Mouse (Mus musculus) midbrain, embryonic 16.5 days (tissue): ENCODE results near the gene Rnf215. TPM values are rescaled to one million over a fixed set of nuclear protein-coding genes. Genes with fewer than 3 reads are reported as not detected.
A peak's percentile ranks its signal among the peaks of the same experiment; 100 is the strongest.
"Not testable (repeated sequence)": the region's sequence is repeated elsewhere in the genome, so short reads cannot be mapped to it uniquely, and the experiment has no call there.

Experiments
- ATAC-seq: fragments of 200-750 bp; cut with Nextera tagmentation; 2 replicates; pipeline ENCODE4 v1.8.0; 2017; ENCODE audit warnings: moderate TSS enrichment
- H3K27ac ChIP-seq: fragments of 300-500 bp; sonication (generic); 2 replicates; pipeline ENCODE4 v1.5.1; 2014; ENCODE audit warnings: mild to moderate bottlenecking, low read length, mixed read lengths
- H3K27me3 ChIP-seq: fragments of 300-500 bp; sonication (generic); 2 replicates; pipeline ENCODE4 v1.6.1; 2014; ENCODE audit warnings: low read depth, low read length, mixed read lengths; ENCODE audit not compliant: control insufficient read depth, insufficient read depth
- H3K36me3 ChIP-seq: fragments of 300-500 bp; sonication (generic); 2 replicates; pipeline ENCODE4 v1.6.1; 2014; ENCODE audit warnings: mild to moderate bottlenecking, low read length, moderate library complexity, mixed read lengths; ENCODE audit not compliant: control insufficient read depth, insufficient read depth
- H3K4me1 ChIP-seq: fragments of 300-500 bp; sonication (generic); 2 replicates; pipeline ENCODE4 v1.6.1; 2014; ENCODE audit warnings: mild to moderate bottlenecking, low read length, mixed read lengths; ENCODE audit not compliant: control insufficient read depth, insufficient read depth
- H3K4me2 ChIP-seq: fragments of 300-500 bp; sonication (generic); 2 replicates; pipeline ENCODE4 v1.6.1; 2014; ENCODE audit warnings: mild to moderate bottlenecking, low read length, mixed read lengths
- H3K4me3 ChIP-seq: fragments of 300-500 bp; sonication (generic); 2 replicates; pipeline ENCODE4 v1.5.1; 2014; ENCODE audit warnings: low read depth, mild to moderate bottlenecking, low read length, moderate library complexity, mixed read lengths
- H3K9ac ChIP-seq: fragments of 300-500 bp; sonication (generic); 2 replicates; pipeline ENCODE4 v1.6.1; 2014; ENCODE audit warnings: low read depth, low read length, mixed read lengths
- H3K9me3 ChIP-seq: fragments of 300-500 bp; sonication (generic); replicated peaks from 2 replicates; pipeline ENCODE4 v1.6.1; 2014; ENCODE audit warnings: mild to moderate bottlenecking, low read length, mixed read lengths; ENCODE audit not compliant: control insufficient read depth, poor library complexity, severe bottlenecking
- WGBS: fragments of 180-500 bp; shearing (Covaris S2); extraction: QIAGEN DNeasy Blood & Tissue Kit; methylation state at CpG from one replicate; pipeline ENCODE4 v1.1.7; 2014; 5-methylcytosine and 5-hydroxymethylcytosine counted together
- polyA plus RNA-seq: library from polyadenylated mRNA; unstranded; fragments of >200 nt; fragmentation: Nextera tagmentation; extraction: Ambion mirVana; gene quantifications from 2 replicates; pipeline ENCODE4 v1.2.1, GENCODE M21; 2015

The Rnf215 gene
- polyA plus RNA-seq, 1 experiment from 2014 or later, result 53.6 TPM

GRCm38 (mm10) chr11:4108691-4109090 lies 26.3 kb upstream of the Rnf215 start:
- Histone ChIP-seq H3K27me3 (no peaks in the 10 kb centered on the region), H3K9me3 (no peaks in the 10 kb centered on the region), H3K27ac (no peak overlapping the region), H3K4me2 (no peak overlapping the region), H3K4me1 (no peaks in the 10 kb centered on the region), H3K9ac (no peak overlapping the region), H3K4me3 (no peak overlapping the region), H3K36me3 (0 out of 2 replicates have a peak, but pooled peaks cover 7% of the 10 kb centered on the region)
- no peak for ATAC-seq
- WGBS, result 89% methylated on average over 7 of the region's 7 CpGs

GRCm38 (mm10) chr11:4112033-4112432 lies 23.0 kb upstream of the Rnf215 start:
- H3K4me3 ChIP-seq, result no peak overlapping the region
- no peak overlapping the region for H3K9ac ChIP-seq
- H3K4me1 ChIP-seq, result no peaks in the 10 kb centered on the region; the same call in 1 of the 2 replicates
- H3K4me2 ChIP-seq, result no peak overlapping the region
- no peaks in the 10 kb centered on the region for H3K9me3 ChIP-seq
- ATAC-seq, result no peak
- no peak overlapping the region for H3K27ac ChIP-seq
- 0 out of 2 replicates have a peak, but pooled peaks cover 7% of the 10 kb centered on the region for H3K36me3 ChIP-seq
- WGBS, result 93% methylated on average over 4 of the region's 4 CpGs
- H3K27me3 ChIP-seq, result no peaks in the 10 kb centered on the region

GRCm38 (mm10) chr11:4112861-4113260 lies 22.1 kb upstream of the Rnf215 start:
- Histone ChIP-seq H3K4me3 (no peak overlapping the region), H3K9ac (no peak overlapping the region), H3K4me2 (no peak overlapping the region), H3K4me1 (peaks cover 7% of the 10 kb centered on the region; the same call in 1 of the 2 replicates), H3K27ac (no peak overlapping the region), H3K9me3 (no peaks in the 10 kb centered on the region), H3K27me3 (no peaks in the 10 kb centered on the region), H3K36me3 (0 out of 2 replicates have a peak, but pooled peaks cover 7% of the 10 kb centered on the region)
- ATAC-seq, result no peak
- WGBS, result 90% methylated on average over 6 of the region's 6 CpGs

GRCm38 (mm10) chr11:4113496-4113895 lies 21.5 kb upstream of the Rnf215 start:
- Histone ChIP-seq H3K4me3 (no peak overlapping the region), H3K27me3 (no peaks in the 10 kb centered on the region), H3K27ac (no peak overlapping the region), H3K9me3 (no peaks in the 10 kb centered on the region), H3K4me2 (no peak overlapping the region), H3K9ac (no peak overlapping the region), H3K4me1 (peaks cover 7% of the 10 kb centered on the region; the same call in 1 of the 2 replicates), H3K36me3 (0 out of 2 replicates have a peak, but pooled peaks cover 6% of the 10 kb centered on the region)
- no peak for ATAC-seq
- 80% methylated on average over 4 of the region's 4 CpGs for whole genome bisulfite sequencing

- Histone ChIP-seq H3K4me3 (no peak overlapping the region), H3K9me3 (no peaks in the 10 kb centered on the region), H3K27ac (no peak overlapping the region), H3K4me2 (no peak overlapping the region), H3K4me1 (peaks cover 7% of the 10 kb centered on the region; the same call in 1 of the 2 replicates), H3K9ac (no peak overlapping the region), H3K27me3 (no peaks in the 10 kb centered on the region), H3K36me3 (0 out of 2 replicates have a peak, but pooled peaks cover 3% of the 10 kb centered on the region)
- ATAC-seq, result no peak
- 89% methylated on average over 6 of the region's 6 CpGs for WGBS
Measured at GRCm38 (mm10) chr11:4113970-4114369, 21.0 kb upstream of the Rnf215 start.

- 72% methylated on average over 6 of the region's 6 CpGs for WGBS
- not testable (repeated sequence) for H3K27ac ChIP-seq, H3K27me3 ChIP-seq, H3K4me1 ChIP-seq, H3K9ac ChIP-seq, H3K4me2 ChIP-seq, H3K9me3 ChIP-seq, H3K4me3 ChIP-seq, H3K36me3 ChIP-seq, ATAC-seq
Measured at GRCm38 (mm10) chr11:4114541-4114940, 20.5 kb upstream of the Rnf215 start.

- Histone ChIP-seq H3K27me3 (0 out of 2 replicates have a peak, but pooled peaks cover 3% of the 10 kb centered on the region), H3K27ac (no peak overlapping the region), H3K36me3 (0 out of 2 replicates have a peak, but pooled peaks cover 3% of the 10 kb centered on the region), H3K9me3 (no peaks in the 10 kb centered on the region), H3K4me3 (no peak overlapping the region), H3K9ac (no peak overlapping the region), H3K4me1 (peaks cover 7% of the 10 kb centered on the region; the same call in 1 of the 2 replicates), H3K4me2 (no peak overlapping the region)
- no peak for ATAC-seq
- WGBS, result 95% methylated on average over 4 of the region's 4 CpGs
Measured at GRCm38 (mm10) chr11:4115407-4115806, 19.6 kb upstream of the Rnf215 start.

GRCm38 (mm10) chr11:4116458-4117141 lies 18.4 kb upstream of the Rnf215 start:
- H3K27me3 ChIP-seq, result 0 out of 2 replicates have a peak, but pooled peaks cover 3% of the 10 kb centered on the region
- no peak overlapping the region for H3K9ac ChIP-seq
- no peaks in the 10 kb centered on the region for H3K36me3 ChIP-seq
- no peak overlapping the region for H3K27ac ChIP-seq
- H3K9me3 ChIP-seq, result no peaks in the 10 kb centered on the region
- H3K4me3 ChIP-seq, result no peak overlapping the region
- peak overlapping the region; percentile 12; the same call in 1 of the 2 replicates for H3K4me2 ChIP-seq
- ATAC-seq, result no peak
- H3K4me1 ChIP-seq, result peaks cover 7% of the 10 kb centered on the region; the same call in 1 of the 2 replicates
- 69% methylated on average over 11 of the region's 11 CpGs for WGBS

GRCm38 (mm10) chr11:4117372-4118071 lies 17.5 kb upstream of the Rnf215 start:
- Histone ChIP-seq H3K27me3 (0 out of 2 replicates have a peak, but pooled peaks cover 3% of the 10 kb centered on the region), H3K9me3 (no peaks in the 10 kb centered on the region), H3K4me3 (peak overlapping the region; percentile 59), H3K4me1 (peaks cover 7% of the 10 kb centered on the region; the same call in 1 of the 2 replicates), H3K4me2 (peak overlapping the region; percentile 89), H3K36me3 (no peaks in the 10 kb centered on the region), H3K9ac (peak overlapping the region; percentile 76; the same call in 1 of the 2 replicates), H3K27ac (no peak overlapping the region; the same call in 1 of the 2 replicates)
- WGBS, result 20% methylated on average over 3 of the region's 3 CpGs
- peak; percentile 20 for ATAC-seq
